Mouse (Mus musculus): ENCODE measurements at regions not wholly inside any gene's neighbourhood (a gene's known extent, or its start where the extent isn't known, plus 50 kb on each side); places are given as distances from the start of the nearest gene placed in this dataset.

DNA sequence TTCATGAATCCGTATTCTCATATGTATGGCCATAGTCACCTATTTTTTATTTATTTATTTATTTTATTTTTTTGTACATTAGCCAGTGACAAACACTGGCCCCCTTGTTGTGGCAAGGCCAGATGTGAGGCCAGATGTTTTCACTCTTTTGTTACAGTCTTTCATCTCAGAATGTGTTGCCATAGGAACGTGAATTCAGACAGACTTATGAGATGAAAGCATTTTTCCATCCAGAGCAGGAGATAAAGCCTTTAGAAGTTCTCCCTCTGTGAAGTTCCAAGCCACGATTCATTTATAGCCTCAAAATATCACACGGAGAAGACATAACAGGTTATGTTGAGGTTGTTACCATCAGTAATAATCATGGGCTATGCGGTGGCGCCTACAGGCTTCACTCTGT, 220.9 kb downstream of the Arpp21 start:
- H3K4me1 ChIP-seq (ENCODE audit: control insufficient read depth, insufficient read depth, low read length), result no peaks in the 10 kb centered on the region
- H3K4me3 ChIP-seq (ENCODE audit: low read length), result no peak overlapping the region
- H3K4me2 ChIP-seq (replicated peaks; ENCODE audit: low read depth, low read length), result no peak overlapping the region
- no peaks in the 10 kb centered on the region for H3K9me3 ChIP-seq (ENCODE audit: control insufficient read depth, low read length)
- H3K36me3 ChIP-seq (ENCODE audit: control insufficient read depth, insufficient read depth, low read length), result no peaks in the 10 kb centered on the region
- no peaks in the 10 kb centered on the region for H3K27me3 ChIP-seq (ENCODE audit: control insufficient read depth, insufficient read depth, low read length)
- 69% methylated on average over 6 of the region's 6 CpGs for WGBS
- no peak overlapping the region for H3K9ac ChIP-seq (ENCODE audit: low read depth, low read length)
- ATAC-seq (ENCODE audit: low FRiP score, low TSS enrichment), result no peak
- no peak overlapping the region for H3K27ac ChIP-seq (ENCODE audit: low read depth, low read length)

GRCm38 (mm10) chr9:111994401-111994800, 241.3 kb downstream of the Arpp21 start:
- Histone ChIP-seq H3K4me2 (replicated peaks; ENCODE audit: low read depth, low read length) (no peak overlapping the region), H3K9ac (ENCODE audit: low read depth, low read length) (no peak overlapping the region), H3K4me3 (ENCODE audit: low read length) (no peak overlapping the region), H3K27ac (ENCODE audit: low read depth, low read length) (no peak overlapping the region), H3K36me3 (ENCODE audit: control insufficient read depth, insufficient read depth, low read length) (no peaks in the 10 kb centered on the region), H3K27me3 (ENCODE audit: control insufficient read depth, insufficient read depth, low read length) (no peaks in the 10 kb centered on the region), H3K9me3 (ENCODE audit: control insufficient read depth, low read length) (no peaks in the 10 kb centered on the region), H3K4me1 (ENCODE audit: control insufficient read depth, insufficient read depth, low read length) (no peaks in the 10 kb centered on the region; the same call in 1 of the 2 replicates)
- 41% methylated on average over 4 of the region's 4 CpGs for WGBS
- ATAC-seq (ENCODE audit: low FRiP score, low TSS enrichment), result no peak

DNA sequence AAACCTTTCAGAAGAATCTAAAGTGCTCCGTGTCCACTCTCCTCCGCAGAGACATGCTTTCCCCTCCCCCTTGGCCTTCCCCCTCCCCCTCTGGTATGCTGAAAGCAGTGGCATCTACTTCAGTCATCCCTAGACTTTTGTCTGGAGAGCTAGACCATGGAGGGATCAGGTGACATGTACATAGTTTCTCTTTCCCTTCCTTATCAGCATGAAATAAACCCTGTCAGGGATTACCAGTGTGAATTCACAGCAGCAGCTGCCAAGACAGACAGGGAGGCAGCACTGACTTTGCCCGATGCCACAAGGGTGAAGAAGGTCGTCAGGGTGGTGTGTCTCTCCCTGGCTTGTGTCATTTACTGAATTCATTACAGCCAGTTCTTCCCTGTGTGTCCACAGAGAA, 241.9 kb downstream of the Arpp21 start:
- ATAC-seq (ENCODE audit: low FRiP score, low TSS enrichment), result peak; percentile 89
- Histone ChIP-seq H3K4me3 (ENCODE audit: low read length) (no peak overlapping the region), H3K36me3 (ENCODE audit: control insufficient read depth, insufficient read depth, low read length) (no peaks in the 10 kb centered on the region), H3K9me3 (ENCODE audit: control insufficient read depth, low read length) (no peaks in the 10 kb centered on the region), H3K4me2 (replicated peaks; ENCODE audit: low read depth, low read length) (no peak overlapping the region), H3K9ac (ENCODE audit: low read depth, low read length) (no peak overlapping the region), H3K27ac (ENCODE audit: low read depth, low read length) (no peak overlapping the region), H3K4me1 (ENCODE audit: control insufficient read depth, insufficient read depth, low read length) (no peaks in the 10 kb centered on the region; the same call in 1 of the 2 replicates), H3K27me3 (ENCODE audit: control insufficient read depth, insufficient read depth, low read length) (no peaks in the 10 kb centered on the region)
- 24% methylated on average over 4 of the region's 4 CpGs for WGBS

GRCm38 (mm10) chr9:111990060-111990459, 245.7 kb downstream of the Arpp21 start:
- no peak for ATAC-seq (ENCODE audit: low FRiP score, low TSS enrichment)
- H3K9me3 ChIP-seq (ENCODE audit: control insufficient read depth, low read length), result no peaks in the 10 kb centered on the region
- no peaks in the 10 kb centered on the region for H3K36me3 ChIP-seq (ENCODE audit: control insufficient read depth, insufficient read depth, low read length)
- H3K4me2 ChIP-seq (replicated peaks; ENCODE audit: low read depth, low read length), result no peak overlapping the region
- H3K27me3 ChIP-seq (ENCODE audit: control insufficient read depth, insufficient read depth, low read length), result no peaks in the 10 kb centered on the region
- no peak overlapping the region for H3K4me3 ChIP-seq (ENCODE audit: low read length)
- H3K9ac ChIP-seq (ENCODE audit: low read depth, low read length), result no peak overlapping the region
- 86% methylated on average over 3 of the region's 3 CpGs for WGBS
- no peaks in the 10 kb centered on the region; the same call in 1 of the 2 replicates for H3K4me1 ChIP-seq (ENCODE audit: control insufficient read depth, insufficient read depth, low read length)
- H3K27ac ChIP-seq (ENCODE audit: low read depth, low read length), result no peak overlapping the region

DNA sequence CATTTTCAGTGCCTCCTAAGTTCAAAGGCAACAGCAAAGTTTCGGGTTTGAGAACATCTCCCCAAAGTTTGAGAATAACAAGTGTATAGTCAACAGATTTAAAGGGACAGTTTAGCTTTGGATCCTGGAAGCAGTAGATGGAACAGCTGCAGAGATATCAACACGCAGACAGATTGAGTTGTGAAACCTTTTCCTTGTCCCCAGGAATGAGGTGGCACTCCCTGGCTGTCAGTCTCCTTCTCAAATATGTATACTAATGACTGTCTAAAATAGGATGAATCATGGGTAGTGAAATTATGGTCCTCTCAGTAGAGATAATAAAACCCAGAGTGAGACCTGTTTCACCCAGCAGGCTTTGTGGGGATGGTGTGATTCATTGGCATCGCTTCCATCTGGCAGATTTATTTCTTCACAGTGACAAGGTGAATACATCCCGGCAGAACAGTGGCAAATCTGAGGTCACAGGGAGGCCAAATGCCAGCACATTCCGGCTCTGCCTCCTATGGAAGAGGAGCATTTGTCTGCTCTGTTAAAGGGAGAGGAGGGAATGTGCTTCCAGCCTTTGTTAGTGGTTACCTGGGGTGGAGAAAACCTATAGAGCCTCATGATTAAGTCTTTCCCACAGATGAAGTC, 272.2 kb downstream of the Arpp21 start:
- Histone ChIP-seq H3K9ac (ENCODE audit: low read depth, low read length) (no peak overlapping the region), H3K27ac (ENCODE audit: low read depth, low read length) (no peak overlapping the region), H3K36me3 (ENCODE audit: control insufficient read depth, insufficient read depth, low read length) (no peaks in the 10 kb centered on the region), H3K4me1 (ENCODE audit: control insufficient read depth, insufficient read depth, low read length) (no peaks in the 10 kb centered on the region), H3K9me3 (ENCODE audit: control insufficient read depth, low read length) (no peaks in the 10 kb centered on the region), H3K4me2 (replicated peaks; ENCODE audit: low read depth, low read length) (no peak overlapping the region), H3K4me3 (ENCODE audit: low read length) (no peak overlapping the region), H3K27me3 (ENCODE audit: control insufficient read depth, insufficient read depth, low read length) (no peaks in the 10 kb centered on the region)
- 24% methylated on average over 5 of the region's 5 CpGs for WGBS
- ATAC-seq (ENCODE audit: low FRiP score, low TSS enrichment), result no peak

DNA sequence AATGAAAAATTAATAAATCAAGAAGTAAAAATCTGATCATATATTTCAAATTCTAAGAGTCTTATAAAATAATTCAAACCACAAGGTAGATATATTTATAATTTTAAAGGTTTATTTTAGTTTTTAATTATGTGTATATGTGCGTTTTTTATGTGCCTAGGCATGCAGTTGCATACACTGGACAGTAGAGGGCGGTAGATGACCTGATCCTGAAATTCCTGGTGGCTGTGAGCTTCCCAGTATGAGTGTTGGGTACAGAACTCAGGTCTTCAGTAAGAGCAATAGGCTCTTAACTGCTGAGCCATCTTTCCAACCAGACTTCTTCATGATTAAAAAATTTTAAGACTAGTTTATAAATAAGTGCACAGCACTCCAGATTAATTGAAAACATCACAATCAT, 267.7 kb upstream of the Stac start:
- H3K4me3 ChIP-seq (ENCODE audit: low read length), result no peak overlapping the region
- H3K4me2 ChIP-seq (replicated peaks; ENCODE audit: low read depth, low read length), result no peak overlapping the region
- H3K9ac ChIP-seq (ENCODE audit: low read depth, low read length), result no peak overlapping the region
- 43% methylated on average over 2 of the region's 2 CpGs for WGBS
- H3K36me3 ChIP-seq (ENCODE audit: control insufficient read depth, insufficient read depth, low read length), result no peaks in the 10 kb centered on the region
- H3K9me3 ChIP-seq (ENCODE audit: control insufficient read depth, low read length), result peaks cover 6% of the 10 kb centered on the region; the same call in 1 of the 2 replicates
- H3K4me1 ChIP-seq (ENCODE audit: control insufficient read depth, insufficient read depth, low read length), result no peaks in the 10 kb centered on the region
- H3K27ac ChIP-seq (ENCODE audit: low read depth, low read length), result no peak overlapping the region
- ATAC-seq (ENCODE audit: low FRiP score, low TSS enrichment), result no peak
- no peaks in the 10 kb centered on the region for H3K27me3 ChIP-seq (ENCODE audit: control insufficient read depth, insufficient read depth, low read length)

- H3K27ac ChIP-seq (ENCODE audit: low read depth, low read length), result no peak overlapping the region
- no peak for ATAC-seq (ENCODE audit: low FRiP score, low TSS enrichment)
- no peak overlapping the region for H3K4me3 ChIP-seq (ENCODE audit: low read length)
- no peak overlapping the region for H3K4me2 ChIP-seq (replicated peaks; ENCODE audit: low read depth, low read length)
- no peaks in the 10 kb centered on the region for H3K36me3 ChIP-seq (ENCODE audit: control insufficient read depth, insufficient read depth, low read length)
- no peaks in the 10 kb centered on the region for H3K27me3 ChIP-seq (ENCODE audit: control insufficient read depth, insufficient read depth, low read length)
- no peaks in the 10 kb centered on the region for H3K9me3 ChIP-seq (ENCODE audit: control insufficient read depth, low read length)
- no peaks in the 10 kb centered on the region for H3K4me1 ChIP-seq (ENCODE audit: control insufficient read depth, insufficient read depth, low read length)
- no peak overlapping the region for H3K9ac ChIP-seq (ENCODE audit: low read depth, low read length)
- 50% methylated on average over 8 of the region's 8 CpGs for WGBS
Observed at GRCm38 (mm10) chr9:111939271-111940067, 249.3 kb upstream of the Stac start.

DNA sequence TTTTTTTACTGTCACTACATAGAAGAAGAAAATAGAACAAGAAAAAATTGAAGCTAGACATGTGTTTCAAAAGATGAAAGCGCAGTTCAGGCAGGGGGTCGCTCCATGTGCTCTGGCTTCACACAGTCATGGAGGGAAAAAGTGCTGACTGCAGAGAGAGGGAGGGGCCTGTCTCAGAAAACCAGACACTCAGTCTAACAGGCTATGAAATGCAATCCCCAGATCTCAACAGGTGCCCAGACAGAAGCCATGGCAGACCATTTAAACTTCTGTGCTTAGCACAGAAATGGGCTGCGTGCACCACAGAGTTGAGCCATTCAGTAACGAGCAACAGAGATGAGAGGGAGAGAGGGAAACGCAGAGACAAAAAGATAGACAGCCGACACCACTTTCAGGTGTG, 242.3 kb upstream of the Stac start:
- ATAC-seq (ENCODE audit: low FRiP score, low TSS enrichment), result no peak
- no peak overlapping the region for H3K4me3 ChIP-seq (ENCODE audit: low read length)

GRCm38 (mm10) chr9:111918275-111918940, 228.3 kb upstream of the Stac start:
- Histone ChIP-seq H3K27me3 (ENCODE audit: control insufficient read depth, insufficient read depth, low read length) (no peaks in the 10 kb centered on the region), H3K4me1 (ENCODE audit: control insufficient read depth, insufficient read depth, low read length) (no peaks in the 10 kb centered on the region), H3K27ac (ENCODE audit: low read depth, low read length) (no peak overlapping the region), H3K4me2 (replicated peaks; ENCODE audit: low read depth, low read length) (no peak overlapping the region), H3K36me3 (ENCODE audit: control insufficient read depth, insufficient read depth, low read length) (no peaks in the 10 kb centered on the region), H3K9me3 (ENCODE audit: control insufficient read depth, low read length) (no peaks in the 10 kb centered on the region), H3K4me3 (ENCODE audit: low read length) (no peak overlapping the region), H3K9ac (ENCODE audit: low read depth, low read length) (no peak overlapping the region)
- WGBS, result 20% methylated on average over 16 of the region's 16 CpGs
- peak; percentile 89 for ATAC-seq (ENCODE audit: low FRiP score, low TSS enrichment)

More for the DNA sequence above, 242.3 kb upstream of the Stac start:
- Histone ChIP-seq H3K9me3 (ENCODE audit: control insufficient read depth, low read length) (no peaks in the 10 kb centered on the region), H3K4me2 (replicated peaks; ENCODE audit: low read depth, low read length) (no peak overlapping the region), H3K27me3 (ENCODE audit: control insufficient read depth, insufficient read depth, low read length) (no peaks in the 10 kb centered on the region), H3K9ac (ENCODE audit: low read depth, low read length) (no peak overlapping the region), H3K4me1 (ENCODE audit: control insufficient read depth, insufficient read depth, low read length) (no peaks in the 10 kb centered on the region), H3K36me3 (ENCODE audit: control insufficient read depth, insufficient read depth, low read length) (no peaks in the 10 kb centered on the region), H3K27ac (ENCODE audit: low read depth, low read length) (no peak overlapping the region)
- 87% methylated on average over 6 of the region's 6 CpGs for WGBS

Measured in kidney, embryonic 14.5 days (tissue).